Mouse (Mus musculus): Measurements from ENCODE around the gene Ranbp9.

Ranbp9 gene

GRCm38 (mm10) chr13:43480957-43481858 is at the start of gene Ranbp9:
Ranbp9 (minus strand) TSS chr13:43481282.
- peak; percentile 56 for DNase-seq (ENCODE audit: low spot score)

GRCm38 (mm10) chr13:43530129-43530831 is 49.2 kb upstream of the Ranbp9 start:
- no peak for DNase-seq (ENCODE audit: low spot score)

DNA sequence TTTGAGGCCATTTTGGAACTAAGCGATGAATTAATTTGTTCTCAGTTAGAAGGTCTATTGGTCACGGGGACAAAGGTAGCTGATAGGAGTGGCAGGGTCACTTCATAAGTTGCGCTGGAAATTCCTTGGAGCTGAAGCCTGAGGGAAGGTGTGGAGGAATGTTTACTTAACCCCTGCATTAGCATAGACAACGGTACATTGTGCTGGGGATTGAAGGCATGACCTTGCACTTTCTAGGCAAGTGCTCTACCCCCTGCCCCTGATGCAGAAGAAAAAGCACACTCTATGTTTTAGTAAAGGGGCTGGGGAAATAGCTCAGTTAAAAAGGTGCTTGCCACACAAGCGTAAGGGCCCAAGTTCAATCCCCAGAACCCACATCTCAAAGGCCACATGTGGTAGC is 45.2 kb upstream of the Ranbp9 start:
- no peak for DNase-seq (ENCODE audit: low spot score)

- no peak for DNase-seq (ENCODE audit: low spot score)
These were observed 44.5 kb upstream of the Ranbp9 start for GRCm38 (mm10) chr13:43525363-43526134.

GRCm38 (mm10) chr13:43524491-43525362 is 43.6 kb upstream of the Ranbp9 start:
- DNase-seq (ENCODE audit: low spot score): no peak

GRCm38 (mm10) chr13:43523906-43524480 is 42.9 kb upstream of the Ranbp9 start:
- no peak for DNase-seq (ENCODE audit: low spot score)

GRCm38 (mm10) chr13:43521940-43522339 is 40.9 kb upstream of the Ranbp9 start:
- no peak for DNase-seq (ENCODE audit: low spot score)

- DNase-seq (ENCODE audit: low spot score): no peak
These were observed 38.2 kb upstream of the Ranbp9 start for GRCm38 (mm10) chr13:43519251-43519650.

DNA sequence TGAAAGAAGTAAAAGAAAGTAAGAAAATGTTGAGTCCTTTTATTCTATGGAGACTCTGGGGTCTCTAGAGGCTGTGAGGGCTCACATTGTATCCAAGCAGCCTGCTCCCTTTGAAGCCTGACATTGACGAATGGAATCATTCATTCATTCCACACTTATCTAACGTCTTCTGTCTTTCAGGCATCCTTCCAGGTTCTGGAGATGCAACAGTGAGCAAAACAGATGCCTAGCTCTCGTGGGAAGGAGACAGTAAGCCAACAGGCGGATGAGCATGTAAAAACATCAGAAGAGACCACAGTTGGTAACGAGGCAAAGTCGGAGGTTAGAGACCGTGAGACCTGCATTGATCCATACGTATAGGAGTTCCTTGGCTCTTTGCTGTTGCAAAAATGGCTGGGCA is 36.3 kb upstream of the Ranbp9 start:
- DNase-seq (ENCODE audit: low spot score): no peak

- no peak for DNase-seq (ENCODE audit: low spot score)
These were observed 35.8 kb upstream of the Ranbp9 start for GRCm38 (mm10) chr13:43516931-43517330.

DNA sequence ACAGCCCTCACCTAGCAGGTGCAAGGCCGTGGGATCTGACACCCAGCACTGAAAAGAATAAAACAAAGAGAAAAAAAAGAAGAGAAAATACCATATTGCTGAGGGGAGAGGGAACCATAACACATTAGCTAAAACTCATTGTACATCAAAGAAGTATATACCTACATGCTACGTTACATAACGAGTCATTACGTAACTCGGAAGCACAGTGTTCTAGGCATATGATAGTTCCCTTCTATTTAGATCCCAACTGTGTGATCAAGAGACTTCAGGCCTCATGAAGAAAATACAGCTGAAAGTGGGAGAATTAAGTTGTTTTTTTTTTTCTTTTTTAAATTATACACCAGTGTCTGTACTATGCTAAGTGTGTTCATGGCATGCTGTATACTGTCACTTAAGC is 35.0 kb upstream of the Ranbp9 start:
- no peak for DNase-seq (ENCODE audit: low spot score)

- no peak for DNase-seq (ENCODE audit: low spot score)
These were observed 33.9 kb upstream of the Ranbp9 start for GRCm38 (mm10) chr13:43514950-43515358.

DNA sequence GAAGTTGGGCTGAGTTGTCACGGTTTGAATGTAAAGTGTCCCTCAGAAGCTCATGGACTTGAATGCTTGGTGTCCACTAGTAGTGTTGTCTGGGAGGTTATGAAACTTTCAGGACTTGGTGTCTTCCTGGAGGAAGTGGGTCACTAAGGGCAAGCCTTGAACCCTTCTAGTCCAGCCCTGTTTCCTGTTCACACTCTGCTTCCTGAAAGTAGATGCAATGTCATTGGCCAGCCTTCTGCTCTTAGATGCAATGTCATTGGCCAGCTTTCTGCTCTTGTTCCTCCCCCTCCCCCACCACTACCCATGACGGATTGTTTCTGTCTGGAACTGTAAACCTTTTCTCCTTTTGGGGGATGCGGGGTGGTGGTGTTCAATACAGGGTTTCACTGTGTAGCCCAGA is 31.7 kb upstream of the Ranbp9 start:
- no peak for DNase-seq (ENCODE audit: low spot score)

DNA sequence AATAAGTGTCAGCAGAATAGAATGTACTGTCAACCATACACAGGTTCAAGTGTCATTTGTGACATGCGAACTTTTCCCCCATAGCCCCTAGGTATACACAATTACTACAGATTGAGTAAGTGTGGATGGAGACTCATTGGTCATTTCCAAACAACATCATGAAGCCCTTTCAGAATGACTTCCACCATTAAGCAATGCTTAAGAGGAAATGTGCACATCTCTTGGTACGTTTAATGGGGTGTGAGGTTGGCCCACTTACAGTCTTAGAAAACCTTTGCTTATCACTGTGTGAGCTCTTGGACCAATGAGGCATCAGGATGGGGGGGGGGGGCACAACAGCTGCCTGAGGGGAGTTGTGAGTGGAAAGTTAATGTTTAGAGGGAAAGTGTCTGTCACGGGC is 24.7 kb upstream of the Ranbp9 start:
- DNase-seq (ENCODE audit: low spot score): no peak

DNA sequence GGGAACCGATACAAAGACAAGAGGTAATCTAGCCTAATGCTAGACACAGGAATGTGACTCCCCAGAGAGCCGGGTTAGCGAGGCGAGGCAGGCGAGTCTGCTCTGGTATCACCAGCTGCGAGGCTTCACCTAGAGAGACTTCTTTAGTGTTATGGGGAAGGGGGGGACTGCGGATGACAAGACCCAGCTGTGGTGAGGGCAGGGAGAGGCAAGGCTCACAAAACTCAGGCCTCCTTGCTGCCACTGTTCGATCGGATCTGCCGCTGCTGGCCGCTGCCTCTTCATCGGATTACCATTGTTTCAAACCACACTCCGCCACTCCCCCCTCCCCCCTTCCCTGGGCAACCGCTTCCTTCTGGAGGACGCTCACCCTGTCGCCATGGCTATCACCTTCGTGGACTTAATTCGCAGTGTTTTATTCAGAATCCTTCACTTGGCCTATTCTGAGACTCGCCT is 22.3 kb upstream of the Ranbp9 start:
- DNase-seq (ENCODE audit: low spot score): no peak

GRCm38 (mm10) chr13:43501601-43502000 is 20.5 kb upstream of the Ranbp9 start:
- DNase-seq (ENCODE audit: low spot score): no peak

DNA sequence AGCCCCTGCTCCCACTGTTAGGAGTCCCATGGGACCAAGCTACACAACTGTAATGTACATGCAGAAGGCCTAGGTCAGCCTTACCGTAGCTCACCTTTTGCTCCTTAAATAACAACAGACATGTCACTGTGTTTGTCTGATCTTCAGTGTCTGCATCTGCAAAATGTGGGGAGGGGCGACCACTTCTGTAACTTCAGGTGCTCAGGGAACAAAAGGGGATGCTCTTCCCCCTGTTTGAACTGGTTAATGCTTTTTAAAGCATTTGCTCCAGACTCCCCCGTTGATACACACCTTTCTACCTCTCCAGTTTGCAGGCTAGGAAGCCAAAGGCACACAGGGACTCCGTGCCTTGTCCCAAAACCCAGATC is 19.4 kb upstream of the Ranbp9 start:
- DNase-seq (ENCODE audit: low spot score): no peak

DNA sequence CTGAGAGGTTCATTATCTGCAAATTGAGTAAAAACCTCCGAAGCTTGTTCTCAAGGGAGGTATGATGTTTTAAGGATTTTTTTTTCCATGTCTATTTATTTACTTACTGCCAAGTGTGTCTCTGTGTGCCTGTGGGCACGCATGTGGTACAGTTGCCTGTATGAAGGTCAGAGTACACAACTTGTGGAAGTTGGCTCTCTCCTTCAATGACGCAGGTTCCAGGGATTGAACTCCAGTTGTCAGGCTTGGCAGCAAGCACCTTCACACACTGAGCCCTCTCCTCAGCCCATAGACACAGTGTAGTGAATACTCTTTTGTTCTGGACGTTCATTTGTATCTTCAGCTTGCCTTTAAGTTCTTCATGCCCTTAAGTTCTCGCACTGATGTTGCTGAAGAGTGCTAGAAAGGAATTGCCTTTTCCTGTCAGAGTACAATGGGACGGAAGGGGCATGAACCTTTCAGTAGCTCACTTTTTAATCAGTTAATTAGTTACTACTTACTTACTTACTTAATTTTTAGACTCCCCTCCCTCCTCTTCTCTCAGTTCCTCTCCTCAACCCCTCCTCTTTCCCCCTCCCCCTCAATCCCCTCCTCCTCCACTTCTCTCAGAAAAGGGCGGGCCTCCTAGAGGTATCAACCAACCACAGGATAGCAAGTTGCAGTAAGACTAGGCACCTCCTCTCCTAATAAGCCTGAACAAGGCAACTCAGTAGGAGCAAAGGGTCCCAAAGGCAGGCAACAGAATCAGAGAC is 18.8 kb upstream of the Ranbp9 start:
- no peak for DNase-seq (ENCODE audit: low spot score)

- DNase-seq (ENCODE audit: low spot score): no peak
These were observed 17.8 kb upstream of the Ranbp9 start for GRCm38 (mm10) chr13:43498849-43499248.

DNA sequence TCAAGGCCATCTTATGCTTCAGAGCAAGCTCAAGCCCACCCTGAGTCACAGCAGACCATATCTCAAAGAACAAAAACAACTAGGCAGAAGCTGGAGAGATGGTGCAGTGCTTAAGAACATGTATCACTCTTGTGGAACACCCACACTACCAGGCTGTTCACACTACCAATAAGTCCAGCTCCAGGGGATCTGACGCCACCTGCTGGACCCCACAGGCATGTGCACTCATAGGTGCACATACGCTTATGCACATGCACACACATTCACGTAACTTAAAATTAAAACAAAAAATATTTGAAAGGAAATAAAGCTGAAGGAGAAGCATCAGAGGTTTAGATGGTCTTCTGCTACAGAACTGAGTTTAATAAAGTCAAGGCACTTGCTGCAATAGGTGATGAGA is 16.7 kb upstream of the Ranbp9 start:
- no peak for DNase-seq (ENCODE audit: low spot score)
